Mouse (Mus musculus) gastrocnemius, postnatal 4 days (tissue): ENCODE measurements around the gene Mup11. TPM values are rescaled to one million over a fixed set of nuclear protein-coding genes. Genes with fewer than 3 reads are reported as not detected.
"Not testable (repeated sequence)": the region's sequence is repeated elsewhere in the genome, so short reads cannot be mapped to it uniquely, and the experiment has no call there.

Source experiments
- DNase-seq, 2 experiments: peaks; one replicate each; pipeline ENCODE4 v3.0.0; 2021 to 2022; ENCODE audit warnings: low spot score in 2 of 2, mixed read lengths in 2 of 2
- long read RNA-seq, 2 experiments: library from polyadenylated mRNA; stranded (forward); transcript quantifications; one replicate each; pipeline ENCODE4 v2.0.0; 2021
- total RNA-seq, 2 experiments: library from RNA; stranded (reverse); gene quantifications; 2 replicates each; pipeline ENCODE4 v1.2.3; 2021

The Mup11 gene
- not detected for total RNA-seq
- long read RNA-seq, experiment 1, result 0 reads
- long read RNA-seq, experiment 2, result 0 reads

- not testable (repeated sequence) for DNase-seq
Measured at GRCm38 (mm10) chr4:60662311-60662710, at the start of gene Mup11. TSS of gene Mup11 (minus strand) at chr4:60662411.

Other genes starting within 250 kb of the Mup11 start
- gene Mup9, start 240.5 kb downstream of the Mup11 start, total RNA-seq, result not detected
- not detected for gene Mup1, start 160.5 kb downstream of the Mup11 start, total RNA-seq
- gene Mup10, start 80.2 kb downstream of the Mup11 start, total RNA-seq, result not detected
- not detected for gene Mup12, start 78.9 kb upstream of the Mup11 start, total RNA-seq
- gene Mup22, start 159.1 kb upstream of the Mup11 start, total RNA-seq, result not detected